Mouse (Mus musculus) lung, postnatal 4 days (tissue): ENCODE measurements around the gene Tmem160.
A peak's percentile ranks its signal among the peaks of the same experiment; 100 is the strongest.

Experiments
- DNase-seq, 2 experiments: peaks; one replicate each; pipeline ENCODE4 v3.0.0; 2021

Tmem160 gene

DNA sequence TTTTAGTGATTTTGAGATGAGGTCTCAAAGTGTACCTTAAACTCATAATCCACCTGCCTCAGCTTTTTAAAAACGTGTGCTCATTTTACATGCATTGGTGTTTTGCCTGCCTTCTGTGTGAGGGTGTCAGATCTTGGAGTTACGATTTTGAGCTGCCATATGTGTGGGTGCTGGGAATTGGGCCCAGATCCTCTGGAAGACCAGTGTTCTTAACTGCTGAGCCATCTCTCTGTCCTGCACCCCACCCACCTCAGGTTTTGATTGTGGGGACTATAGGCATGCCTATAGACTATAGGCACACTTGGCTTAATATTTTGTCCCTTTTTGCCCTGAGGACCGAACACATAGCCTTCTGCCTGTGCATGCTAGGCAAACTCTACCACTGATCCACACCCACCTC lies 39.6 kb downstream of the Tmem160 start:
- no peak for DNase-seq

DNA sequence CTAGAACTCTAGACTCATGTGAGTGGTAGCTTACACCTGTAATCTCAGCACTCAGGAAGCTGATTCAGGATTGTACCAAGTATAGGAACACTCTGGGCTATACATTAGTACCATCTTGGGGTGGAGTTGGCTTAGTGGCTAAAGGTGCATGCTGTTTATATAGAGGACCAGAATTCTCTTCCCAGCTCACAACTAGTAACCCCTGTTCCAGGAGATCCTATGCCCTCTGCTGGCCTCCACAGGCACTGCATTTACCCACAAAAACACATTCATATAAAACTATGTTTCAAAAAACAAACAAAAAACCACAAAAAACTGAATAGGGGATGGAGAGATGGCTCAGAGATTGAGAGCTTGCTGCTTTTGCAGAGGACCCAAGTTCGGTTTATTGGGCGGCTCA lies 40.8 kb downstream of the Tmem160 start:
- DNase-seq, result peak in 1 of 2 experiments; percentile 54

DNA sequence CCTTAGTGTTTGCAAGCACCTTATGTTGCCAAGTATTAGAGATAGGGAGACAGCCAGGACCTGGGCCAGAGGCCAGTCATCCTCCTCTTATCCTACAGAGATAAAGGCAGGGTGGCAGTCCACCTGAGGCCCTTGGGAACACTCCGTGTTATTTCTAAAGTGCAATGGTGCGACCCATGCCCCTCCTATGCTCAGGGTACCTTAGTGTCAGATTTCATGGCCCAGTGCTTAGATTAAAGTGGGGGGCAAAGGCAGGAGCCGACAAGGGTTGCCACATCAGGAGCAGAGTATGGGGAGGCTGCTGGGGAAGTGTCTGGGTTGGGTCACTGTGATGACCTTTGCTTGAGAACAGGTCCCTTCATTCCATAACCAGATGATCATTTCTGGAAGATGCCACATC lies 43.7 kb downstream of the Tmem160 start:
- DNase-seq, result no peak

DNA sequence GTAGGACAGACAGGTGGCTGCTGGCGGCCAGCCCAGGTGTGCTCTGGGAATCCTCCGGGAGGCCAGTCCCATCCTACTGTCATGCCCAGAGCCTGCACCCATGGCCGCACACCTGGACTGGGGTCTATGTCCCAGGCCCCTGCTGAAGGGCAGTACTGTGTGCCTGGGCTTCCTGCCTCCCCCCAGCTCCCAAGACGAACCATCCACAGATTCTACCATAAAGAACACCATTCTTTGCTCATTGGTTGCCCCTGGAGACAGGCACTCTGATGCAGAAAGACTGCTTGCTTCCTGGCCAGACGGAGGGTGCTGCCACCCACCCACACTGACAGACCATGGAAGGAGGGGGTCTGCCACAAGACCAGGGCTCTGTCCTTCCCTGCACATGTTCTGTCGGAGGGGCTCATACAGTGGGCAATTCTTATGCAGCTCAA lies 47.1 kb downstream of the Tmem160 start:
- DNase-seq, result no peak

DNA sequence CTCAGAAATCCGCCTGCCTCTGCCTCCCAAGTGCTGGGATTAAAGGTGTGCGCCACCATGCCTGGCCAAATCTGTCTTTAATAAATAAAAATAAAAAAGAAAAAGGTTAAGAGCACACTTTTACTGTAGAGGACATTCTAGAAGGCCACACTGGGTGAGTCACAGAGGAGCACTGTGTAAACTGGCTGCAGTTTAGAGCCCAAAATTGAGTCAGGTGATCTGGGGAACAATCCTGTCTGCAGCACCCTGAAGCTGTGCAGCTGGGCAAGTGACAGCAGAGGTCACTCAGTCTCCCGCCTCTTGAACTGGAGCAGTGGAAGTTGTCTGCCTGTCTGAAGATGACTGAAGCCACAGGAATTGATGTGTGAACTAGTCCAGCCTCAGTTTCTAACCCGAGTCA lies 49.0 kb downstream of the Tmem160 start:
- no peak for DNase-seq

DNA sequence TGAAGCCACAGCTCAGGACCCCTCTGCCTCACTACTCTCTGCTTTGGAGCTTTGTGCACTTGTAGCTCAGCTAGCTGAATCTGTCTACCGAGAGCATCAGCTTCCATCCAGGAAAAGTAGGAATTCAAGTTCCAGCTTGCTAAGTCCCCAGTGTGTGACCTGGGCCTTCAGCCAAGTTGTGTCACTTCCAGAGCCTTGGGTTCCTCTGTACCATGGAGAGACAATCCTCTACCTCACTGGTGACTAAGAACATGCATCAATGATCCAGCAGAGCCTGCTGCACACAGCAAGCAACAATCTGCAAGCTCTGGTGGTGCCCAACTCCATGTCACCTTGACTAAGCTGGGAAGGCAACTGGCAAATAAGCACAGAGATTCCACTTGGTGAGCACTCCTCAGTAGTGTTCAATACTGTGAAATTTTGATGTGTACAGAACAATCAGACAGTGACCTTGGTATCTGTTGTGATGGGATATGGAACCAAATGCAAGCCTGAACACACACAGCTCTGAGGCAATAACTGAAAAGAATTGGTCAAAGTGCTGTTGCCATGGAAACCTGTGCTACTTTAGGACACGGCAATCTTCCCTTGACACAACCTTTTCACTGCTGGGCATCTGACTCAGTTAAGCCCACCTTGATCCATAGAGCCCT lies 52.1 kb downstream of the Tmem160 start:
- no peak for DNase-seq
